ENCODE assay signal across 17 mouse cellular contexts in genomic region chr3:156412757-156413156, GRCm38 (mm10).
"Had no signal": no experiment of that assay in that cellular context is flagged by ENCODE, and none has a peak within 500 bp of the region (broad histone marks: within the 10 kb centered on the region; RNA-seq: fewer than 3 reads in every experiment).

No protein-coding gene starts in this region.

- H3K27ac ChIP-seq: midbrain, embryonic 10.5 days; midbrain, embryonic 13.5 days; midbrain, embryonic 15.5 days; neural tube, embryonic 13.5 days; neural tube, embryonic 15.5 days had no signal

- H3K9me3 ChIP-seq: midbrain, embryonic 10.5 days; midbrain, embryonic 13.5 days; midbrain, embryonic 15.5 days; neural tube, embryonic 13.5 days; neural tube, embryonic 15.5 days had no signal

- H3K36me3 ChIP-seq: midbrain, embryonic 10.5 days; midbrain, embryonic 13.5 days; midbrain, embryonic 15.5 days; neural tube, embryonic 13.5 days; neural tube, embryonic 15.5 days had no signal

- H3K27me3 ChIP-seq: midbrain, embryonic 13.5 days; midbrain, embryonic 15.5 days; neural tube, embryonic 13.5 days; neural tube, embryonic 15.5 days had no signal

- ATAC-seq: midbrain, embryonic 13.5 days; midbrain, embryonic 15.5 days had no signal

- H3K4me1 ChIP-seq: midbrain, embryonic 10.5 days; midbrain, embryonic 13.5 days; midbrain, embryonic 15.5 days; neural tube, embryonic 13.5 days; neural tube, embryonic 15.5 days had no signal

- H3K4me2 ChIP-seq: lung, embryonic 14.5 days; midbrain, embryonic 13.5 days; midbrain, embryonic 15.5 days; neural tube, embryonic 13.5 days; neural tube, embryonic 15.5 days had no signal

- DNase-seq: lung, adult 18-20 months; lung, embryonic 14.5 days; lung, postnatal 10 days; lung, postnatal 4 days; right cerebral cortex, adult 18-20 months; right cerebral cortex, postnatal 25 days; right cerebral cortex, postnatal 4 days; spleen, adult 18-20 months; thymus, adult 18-20 months; thymus, postnatal 14 days; thymus, postnatal 36 days had no signal

- H3K9ac ChIP-seq: lung, embryonic 14.5 days; midbrain, embryonic 13.5 days; midbrain, embryonic 15.5 days; neural tube, embryonic 13.5 days; neural tube, embryonic 15.5 days had no signal

- H3K4me3 ChIP-seq: midbrain, embryonic 10.5 days; midbrain, embryonic 13.5 days; midbrain, embryonic 15.5 days; myocyte; neural tube, embryonic 13.5 days; neural tube, embryonic 15.5 days had no signal
